Mouse (Mus musculus) adrenal gland, postnatal 25 days (tissue): Measurements from ENCODE around the gene Hist1h1d. TPM values are rescaled to one million over a fixed set of nuclear protein-coding genes. Genes with fewer than 3 reads are reported as not detected.
"Not testable (repeated sequence)": the region's sequence is repeated elsewhere in the genome, so short reads cannot be mapped to it uniquely, and the experiment has no call there.

Experiments used
- DNase-seq: peaks from one replicate; pipeline ENCODE4 v3.0.0; 2021; ENCODE audit warnings: mixed read lengths
- microRNA-seq, 2 experiments: library from miRNA; unstranded; fragments of <30 nt; microRNA quantifications; one replicate each; pipeline ENCODE4 v1.2.0; 2021
- total RNA-seq: library from RNA; stranded (reverse); gene quantifications from 2 replicates; pipeline ENCODE4 v1.2.3, GENCODE M21; 2021

The Hist1h1d gene
- total RNA-seq, 1 experiment from 2014 or later = 9.5 TPM

- DNase-seq = not testable (repeated sequence)
Measured at GRCm38 (mm10) chr13:23591886-23592285, 38.8 kb downstream of the Hist1h1d start.

GRCm38 (mm10) chr13:23592614-23593013, 39.6 kb downstream of the Hist1h1d start:
- no peak for DNase-seq

DNA sequence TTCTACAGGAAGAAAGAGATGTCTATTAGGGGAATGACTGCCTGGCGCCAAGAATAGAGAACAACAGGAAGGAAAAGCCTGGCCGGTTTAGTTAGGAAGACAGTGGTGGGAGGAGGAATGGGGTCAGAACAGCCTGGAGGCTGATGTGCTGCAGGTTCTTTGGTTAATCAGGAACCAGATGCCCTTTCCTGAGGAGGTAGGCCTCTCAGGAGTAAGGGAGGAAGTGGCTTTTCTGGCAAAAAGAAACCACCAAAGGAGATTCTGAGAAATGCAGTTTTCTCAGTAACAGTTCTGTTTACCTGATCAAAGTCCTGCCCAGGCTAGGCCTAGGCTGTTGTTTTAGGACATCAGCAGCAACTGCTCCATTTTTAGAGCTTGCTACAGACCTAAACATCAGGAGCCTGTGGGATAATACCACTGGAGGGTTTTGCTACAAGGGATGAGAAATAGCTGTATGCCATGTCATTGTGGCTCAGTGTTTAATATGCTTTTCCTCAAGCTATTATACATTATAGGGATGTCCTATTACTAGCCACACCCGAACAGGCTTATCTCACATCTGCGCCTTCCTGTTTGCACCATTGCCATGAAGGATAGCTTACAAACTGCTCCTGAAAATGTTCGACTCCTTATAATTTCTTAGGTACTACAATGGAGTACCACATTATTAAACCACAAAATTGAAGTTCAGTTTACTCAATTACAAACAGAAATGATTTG, 40.1 kb downstream of the Hist1h1d start:
- DNase-seq = no peak

DNA sequence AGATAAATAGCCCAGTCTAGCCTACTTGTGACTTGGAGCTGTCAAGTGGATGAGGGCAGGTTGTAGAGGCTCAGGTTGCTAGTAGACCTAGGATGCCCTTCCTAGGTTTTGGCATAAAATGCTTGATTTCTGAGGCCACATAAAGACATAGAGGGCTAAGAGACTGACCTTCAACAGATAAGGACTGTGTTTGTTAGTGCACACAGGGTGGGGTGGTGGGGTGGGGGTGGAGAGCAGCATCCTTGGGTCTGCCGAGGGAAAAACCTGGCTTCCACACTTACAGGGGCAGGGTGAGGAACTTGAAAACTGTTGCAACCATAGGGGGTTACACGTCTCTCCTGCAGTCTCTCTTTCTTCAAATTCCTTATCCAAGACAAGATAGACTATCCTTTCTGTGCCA, 42.1 kb downstream of the Hist1h1d start:
- no peak for DNase-seq

DNA sequence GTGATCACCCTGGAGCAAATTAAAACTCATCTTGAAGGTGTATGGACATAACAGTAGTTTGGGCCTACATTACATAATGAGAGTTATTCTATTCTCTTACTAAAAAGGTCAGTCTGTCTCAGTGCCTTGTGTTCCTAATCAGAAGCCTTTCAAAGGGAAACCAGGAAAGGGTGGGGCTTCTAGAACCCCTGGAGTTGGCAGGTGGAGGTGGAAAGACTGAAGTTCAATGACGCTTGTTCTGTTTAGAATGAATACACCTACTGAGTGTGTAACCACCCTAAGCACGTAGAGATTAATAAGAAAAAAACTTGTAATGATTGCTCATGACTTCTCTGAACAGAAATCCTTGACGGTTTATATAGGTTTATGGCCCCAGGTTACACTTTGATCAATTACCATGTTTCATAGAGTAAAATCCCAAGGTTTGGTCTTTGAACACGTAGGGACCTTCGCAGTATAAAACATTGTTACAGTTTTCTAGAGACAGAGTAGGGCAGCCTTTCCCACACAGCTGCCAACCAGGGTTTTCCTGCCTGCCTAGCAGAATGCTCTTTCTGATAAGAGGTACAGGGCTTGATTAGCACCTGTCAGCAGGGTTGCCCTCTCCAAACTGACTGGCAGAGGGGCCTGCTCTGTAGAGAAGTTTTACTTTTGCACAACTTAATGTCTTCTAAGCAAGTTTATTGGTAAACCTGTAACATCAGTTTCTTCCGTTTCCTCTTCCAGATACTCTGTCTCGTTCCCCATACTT, 42.7 kb downstream of the Hist1h1d start:
- DNase-seq = no peak

DNA sequence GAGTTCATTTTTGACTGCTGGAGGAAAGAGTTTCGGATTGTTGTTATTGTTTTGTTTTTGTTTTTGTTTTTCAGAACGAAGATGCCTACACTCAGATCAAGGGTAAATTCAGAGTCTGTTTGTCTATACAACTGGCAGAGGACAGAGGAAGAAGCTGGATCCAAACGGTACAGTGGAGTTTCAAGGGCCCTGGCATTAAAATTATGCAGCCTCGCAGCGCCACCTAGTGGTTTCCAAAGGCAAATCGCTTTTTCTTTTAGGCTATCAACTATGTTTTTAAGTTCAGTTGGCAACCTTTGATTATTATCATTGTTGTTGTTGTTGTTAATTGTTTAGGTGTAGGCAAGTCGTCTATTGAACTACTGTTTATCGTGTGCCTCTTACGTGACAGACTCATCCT, 44.9 kb downstream of the Hist1h1d start:
- peak; percentile 80 for DNase-seq

DNA sequence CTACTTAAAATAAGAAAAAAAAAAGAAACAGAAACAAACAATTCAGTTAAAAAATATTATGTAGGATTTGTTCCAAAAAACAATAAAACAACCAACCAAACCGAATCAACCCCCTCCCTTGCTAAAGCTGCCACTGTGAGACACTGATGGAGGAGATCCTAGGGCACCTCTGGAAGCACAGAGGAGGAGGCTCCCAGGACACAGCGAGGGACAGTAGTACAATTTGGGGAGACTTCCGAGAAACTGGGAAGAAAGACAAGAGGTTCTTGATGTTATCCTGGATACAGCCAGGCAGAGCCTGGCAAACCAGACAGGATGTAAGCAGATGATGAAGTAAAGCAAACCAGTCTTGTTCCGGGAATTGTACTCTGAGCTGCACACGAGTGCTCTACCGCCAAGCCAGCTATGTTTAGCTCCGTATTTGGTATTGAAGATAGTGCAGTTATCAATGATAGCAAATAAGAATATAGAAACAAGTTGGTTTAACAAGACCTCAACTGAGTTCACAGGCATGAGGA, 50.2 kb downstream of the Hist1h1d start:
- no peak for DNase-seq

DNA sequence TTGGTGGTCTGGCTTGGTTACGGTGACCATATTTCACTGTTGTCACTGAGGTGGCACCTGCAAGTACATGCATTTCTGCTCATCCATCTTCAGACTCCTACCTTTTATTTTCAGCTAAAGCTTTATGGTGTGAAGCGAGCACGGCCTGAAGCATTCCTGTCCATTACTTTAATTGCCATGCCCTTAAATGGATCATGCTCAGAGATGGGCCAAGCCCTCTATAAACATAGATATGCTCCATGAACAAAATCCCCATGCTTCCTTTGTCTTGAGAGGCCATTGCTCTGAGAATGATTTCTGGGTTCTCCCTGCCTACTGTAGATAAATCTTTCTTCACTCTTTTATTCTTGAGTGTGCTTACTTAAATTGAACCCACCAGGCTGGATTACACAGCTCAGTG, 51.4 kb downstream of the Hist1h1d start:
- DNase-seq = no peak

- DNase-seq = no peak
Measured at GRCm38 (mm10) chr13:23605052-23605451, 52.0 kb downstream of the Hist1h1d start.

DNA sequence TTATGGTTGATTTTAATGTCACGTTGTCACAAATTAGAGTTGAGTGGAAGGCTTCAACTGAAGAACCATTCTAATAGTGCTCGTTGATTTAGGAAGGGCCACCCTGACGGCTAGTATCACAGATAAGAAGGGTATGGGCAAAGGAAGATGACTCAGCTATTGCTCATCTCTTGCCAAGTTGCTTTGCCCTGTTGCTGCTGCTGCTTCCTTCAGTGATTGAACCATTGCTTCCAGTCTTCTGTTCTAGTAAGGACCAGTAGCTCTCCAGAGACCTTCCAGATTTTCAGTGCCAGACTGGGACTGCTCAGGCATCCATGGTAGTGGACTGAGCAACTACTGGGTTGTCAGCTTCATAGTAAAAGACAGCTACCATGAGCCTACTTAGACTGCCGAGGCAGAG, 56.1 kb downstream of the Hist1h1d start:
- DNase-seq = no peak

DNA sequence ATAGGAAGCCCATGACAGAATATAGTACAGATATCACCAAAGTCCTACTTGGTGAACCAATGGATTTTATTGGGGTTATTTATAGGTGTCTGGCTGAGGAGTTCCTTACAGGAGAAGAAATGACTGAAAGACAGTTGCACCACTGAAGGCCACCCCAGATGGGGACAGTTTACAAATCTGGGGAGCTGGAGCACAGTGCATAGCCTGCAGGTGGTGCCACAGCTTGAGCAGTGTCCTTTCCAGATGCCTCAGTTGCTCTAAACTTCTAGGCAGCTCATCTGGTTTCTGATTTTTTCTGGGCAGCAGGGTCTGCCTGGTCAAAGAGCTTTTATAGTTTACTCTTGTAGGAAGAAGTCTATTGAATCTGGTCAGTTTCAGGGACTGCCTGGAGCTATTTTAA, 56.8 kb downstream of the Hist1h1d start:
- DNase-seq = no peak

Small RNAs within 50 kb of the gene (microRNA-seq; reads per million reads assigned to microRNA genes)
- gene Gm44297 (0 reads per million in 2 experiments), gene Gm44359 (0 reads per million in 2 experiments), gene Gm44394 (0 reads per million in 2 experiments), gene n-TStga1 (0.36 to 1.0 reads per million in 2 experiments)

Other genes starting within 250 kb of the Hist1h1d start
- 19.7 and 30.1 TPM in 2 replicates for gene Zfp322a, start 184.1 kb upstream of the Hist1h1d start, total RNA-seq
- 6.4 and 6.9 TPM in 2 replicates for gene Abt1, start 129.4 kb upstream of the Hist1h1d start, total RNA-seq
- gene Btn1a1, start 87.4 kb upstream of the Hist1h1d start, total RNA-seq = not detected in 2 replicates
- not detected in 2 replicates for gene Btn2a2, start 64.4 kb upstream of the Hist1h1d start, total RNA-seq
- 474 and 516 TPM in 2 replicates for gene Hist1h4h, start 22.2 kb upstream of the Hist1h1d start, total RNA-seq
- 63.3 and 106 TPM in 2 replicates for gene Hist1h2af, start 19.4 kb upstream of the Hist1h1d start, total RNA-seq
- 24.0 and 39.4 TPM in 2 replicates for gene Hist1h3g, start 17.8 kb upstream of the Hist1h1d start, total RNA-seq
- gene Hist1h2bh, start 9.9 kb upstream of the Hist1h1d start, total RNA-seq = 6.6 and 6.8 TPM in 2 replicates
- gene Hist1h3f, start 9.2 kb upstream of the Hist1h1d start, total RNA-seq = 33.9 and 36.7 TPM in 2 replicates
- 127 and 189 TPM in 2 replicates for gene Hist1h4f, start 1.6 kb upstream of the Hist1h1d start, total RNA-seq
- gene Hist1h3e, start 9.1 kb downstream of the Hist1h1d start, total RNA-seq = 66.8 and 86.4 TPM in 2 replicates
- 14.5 and 15.5 TPM in 2 replicates for gene Hist1h2ae, start 18.0 kb downstream of the Hist1h1d start, total RNA-seq
- 106 and 130 TPM in 2 replicates for gene Hist1h2bg, start 18.1 kb downstream of the Hist1h1d start, total RNA-seq
- gene Hist1h2bf, start 20.9 kb downstream of the Hist1h1d start, total RNA-seq = 61.2 and 62.9 TPM in 2 replicates
- 2.3 and 9.6 TPM in 2 replicates for gene Hist1h2ad, start 21.1 kb downstream of the Hist1h1d start, total RNA-seq
- 12.9 and 16.6 TPM in 2 replicates for gene Hist1h3d, start 22.5 kb downstream of the Hist1h1d start, total RNA-seq
- gene Hist1h4d, start 28.3 kb downstream of the Hist1h1d start, total RNA-seq = 174 and 185 TPM in 2 replicates
- 18.6 and 18.8 TPM in 2 replicates for gene Hist1h2be, start 67.9 kb downstream of the Hist1h1d start, total RNA-seq
- 102 and 118 TPM in 2 replicates for gene Hist1h1e, start 69.3 kb downstream of the Hist1h1d start, total RNA-seq
- gene Hist1h2ac, start 130.7 kb downstream of the Hist1h1d start, total RNA-seq = 3.5 and 4.3 TPM in 2 replicates
- gene Hist1h2bc, start 130.9 kb downstream of the Hist1h1d start, total RNA-seq = 193 and 227 TPM in 2 replicates
- not detected in 2 replicates for gene Hist1h1t, start 142.6 kb downstream of the Hist1h1d start, total RNA-seq
- 97.6 and 116 TPM in 2 replicates for gene Hist1h4c, start 145.2 kb downstream of the Hist1h1d start, total RNA-seq
- 37.3 and 49.1 TPM in 2 replicates for gene Hfe, start 157.6 kb downstream of the Hist1h1d start, total RNA-seq
- gene Hist1h1c, start 185.5 kb downstream of the Hist1h1d start, total RNA-seq = 248 and 316 TPM in 2 replicates
- 33.0 and 40.6 TPM in 2 replicates for gene Hist1h3c, start 192.3 kb downstream of the Hist1h1d start, total RNA-seq
- gene Hist1h2bb, start 193.5 kb downstream of the Hist1h1d start, total RNA-seq = 56.1 and 68.8 TPM in 2 replicates
- gene Hist1h2ab, start 197.9 kb downstream of the Hist1h1d start, total RNA-seq = 76.6 and 90.4 TPM in 2 replicates
- 94.0 and 112 TPM in 2 replicates for gene Hist1h3b, start 199.0 kb downstream of the Hist1h1d start, total RNA-seq
- gene Hist1h4b, start 203.8 kb downstream of the Hist1h1d start, total RNA-seq = 127 and 163 TPM in 2 replicates
- 73.8 and 80.4 TPM in 2 replicates for gene Hist1h4a, start 208.0 kb downstream of the Hist1h1d start, total RNA-seq
- 78.8 and 80.4 TPM in 2 replicates for gene Hist1h3a, start 209.1 kb downstream of the Hist1h1d start, total RNA-seq
- 76.4 and 84.2 TPM in 2 replicates for gene Hist1h1a, start 210.4 kb downstream of the Hist1h1d start, total RNA-seq
- gene Trim38, start 216.7 kb downstream of the Hist1h1d start, total RNA-seq = 0.33 TPM in 1 of 2 replicates, not detected in the other